Mouse (Mus musculus): ENCODE data around the gene Wdr31.

GRCm38 (mm10) chr4:62418448-62418847 is 52.2 kb downstream of the Wdr31 start:
- TF ChIP-seq CTCF (IDR thresholded peaks at IDR 0.05; ENCODE audit: extremely low read depth, insufficient read depth, low read length): no peak
- TF ChIP-seq POLR2A (IDR thresholded peaks at IDR 0.05; ENCODE audit: extremely low read depth, insufficient read depth, low read length): no peak

Data from cortical plate, adult 2 months (tissue).